Mouse (Mus musculus): ENCODE data around the gene Dhx8. TPM values are rescaled to one million over a fixed set of nuclear protein-coding genes. Genes with fewer than 3 reads are reported as not detected.

Dhx8 gene
- 54.4 and 67.3 TPM in 2 replicates for total RNA-seq (2023)

GRCm38 (mm10) chr11:101732518-101733440 lies at the start of gene Dhx8:
Dhx8 (plus strand) TSS chr11:101732919.

GRCm38 (mm10) chr11:101785143-101785851 lies 52.6 kb downstream of the Dhx8 start, which contains the start of gene Etv4:
Etv4 (minus strand) TSS chr11:101785371.

Other genes starting within 250 kb of the Dhx8 start
- gene Brca1, start 181.0 kb upstream of the Dhx8 start, total RNA-seq (2023) = 20.7 and 21.2 TPM in 2 replicates
- 128 and 177 TPM in 2 replicates for gene Nbr1, start 180.8 kb upstream of the Dhx8 start, total RNA-seq (2023)
- 8.5 and 12.0 TPM in 2 replicates for gene Tmem106a, start 150.7 kb upstream of the Dhx8 start, total RNA-seq (2023)
- not detected in 2 replicates for gene Gm11634, start 133.7 kb upstream of the Dhx8 start, total RNA-seq (2023)
- gene Rdm1, start 105.7 kb upstream of the Dhx8 start, total RNA-seq (2023) = 10.8 and 12.2 TPM in 2 replicates
- 1.3 and 2.7 TPM in 2 replicates for gene Arl4d, start 67.4 kb upstream of the Dhx8 start, total RNA-seq (2023)
- gene Etv4, start 52.5 kb downstream of the Dhx8 start, total RNA-seq (2023) = not detected in 2 replicates
- not detected in 2 replicates for gene Meox1, start 161.5 kb downstream of the Dhx8 start, total RNA-seq (2023)
- not detected in 2 replicates for gene Sost, start 234.1 kb downstream of the Dhx8 start, total RNA-seq (2023)

Data from neutrophil, adult 65 days (primary cell).